Mouse (Mus musculus) layer of hippocampus, adult 11-12 months (tissue): ENCODE data around the gene Naip5.
"Not testable (repeated sequence)": the region's sequence is repeated elsewhere in the genome, so short reads cannot be mapped to it uniquely, and the experiment has no call there.

Experiments
- DNase-seq: peaks from one replicate; pipeline ENCODE4 v3.0.0; 2022; ENCODE audit warnings: low spot score

The Naip5 gene

GRCm38 (mm10) chr13:100246223-100246622, at the start of gene Naip5:
TSS of gene Naip5 (minus strand) at chr13:100246323.
- DNase-seq = not testable (repeated sequence)

- no peak for DNase-seq
These were observed 38.5 kb upstream of the Naip5 start for GRCm38 (mm10) chr13:100284611-100285010.

- DNase-seq = not testable (repeated sequence)
These were observed 25.5 kb upstream of the Naip5 start for GRCm38 (mm10) chr13:100271474-100272132.

- not testable (repeated sequence) for DNase-seq
These were observed 10.9 kb upstream of the Naip5 start for GRCm38 (mm10) chr13:100256996-100257395.

GRCm38 (mm10) chr13:100255925-100256324, 9.8 kb upstream of the Naip5 start:
- DNase-seq = not testable (repeated sequence)

- not testable (repeated sequence) for DNase-seq
These were observed 5.8 kb upstream of the Naip5 start for GRCm38 (mm10) chr13:100251897-100252296.

- not testable (repeated sequence) for DNase-seq
These were observed 885 bp upstream of the Naip5 start for GRCm38 (mm10) chr13:100246896-100247519.

- DNase-seq = no peak
These were observed 2.4 kb downstream of the Naip5 start for GRCm38 (mm10) chr13:100243702-100244101.

GRCm38 (mm10) chr13:100213683-100214082, 32.4 kb downstream of the Naip5 start:
- DNase-seq = not testable (repeated sequence)

GRCm38 (mm10) chr13:100210540-100210939, 35.6 kb downstream of the Naip5 start:
- DNase-seq = no peak

GRCm38 (mm10) chr13:100203319-100203718, 42.8 kb downstream of the Naip5 start:
- DNase-seq = no peak

GRCm38 (mm10) chr13:100201659-100202333, 44.3 kb downstream of the Naip5 start, which contains the start of gene Naip2:
TSS of gene Naip2 (minus strand) at chr13:100202092.
- DNase-seq = peak; percentile 10

GRCm38 (mm10) chr13:100200778-100201177, 45.3 kb downstream of the Naip5 start:
- DNase-seq = no peak

GRCm38 (mm10) chr13:100195421-100195820, 50.7 kb downstream of the Naip5 start:
- no peak for DNase-seq

- peak; percentile 21 for DNase-seq
These were observed 63.0 kb downstream of the Naip5 start for GRCm38 (mm10) chr13:100183111-100183510.

- peak; percentile 30 for DNase-seq
These were observed 71.8 kb downstream of the Naip5 start for GRCm38 (mm10) chr13:100174360-100174759.

- DNase-seq = not testable (repeated sequence)
These were observed 79.7 kb downstream of the Naip5 start for GRCm38 (mm10) chr13:100166378-100166777.

GRCm38 (mm10) chr13:100162467-100162866, 83.7 kb downstream of the Naip5 start:
- not testable (repeated sequence) for DNase-seq
